Mouse (Mus musculus) heart, adult 2 months (tissue): ENCODE data around the gene Rpl13a.

Experiments used
- CTCF ChIP-seq: fragments of 200-600 bp; IDR thresholded peaks from 2 replicates; pipeline ENCODE4 v1.8.1; 2022; ENCODE audit warnings: antibody characterized with exemption, mild to moderate bottlenecking, moderate library complexity
- EP300 ChIP-seq: fragments of 200-500 bp; IDR thresholded peaks from 2 replicates; pipeline ENCODE4 v1.6.1; 2011; ENCODE audit warnings: low read depth, low read length, control low read depth; ENCODE audit not compliant: insufficient read depth

DNA sequence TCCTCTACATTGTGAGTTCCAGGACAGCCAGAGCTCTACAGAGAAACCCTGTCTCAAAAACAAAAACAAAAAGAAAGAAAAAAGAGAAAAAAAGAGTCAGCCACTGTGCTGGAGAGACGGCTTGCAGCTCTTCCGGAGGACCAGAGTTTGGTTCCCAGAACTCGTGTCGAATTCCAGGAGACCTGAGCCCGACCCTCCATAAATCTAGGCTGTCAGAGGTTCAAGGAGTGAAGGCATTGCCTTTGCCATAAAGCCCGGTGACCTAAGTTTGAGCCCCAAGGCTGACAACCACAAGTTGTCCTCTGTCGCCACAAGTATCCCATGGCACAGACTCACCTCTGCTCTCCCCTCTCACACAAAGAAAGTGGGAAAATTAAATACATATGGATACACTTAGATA lies 34.4 kb downstream of the Rpl13a start:
- TF ChIP-seq CTCF: no peak
- TF ChIP-seq EP300: no peak
